Mouse (Mus musculus): ENCODE results near the gene Rrp15.

DNA sequence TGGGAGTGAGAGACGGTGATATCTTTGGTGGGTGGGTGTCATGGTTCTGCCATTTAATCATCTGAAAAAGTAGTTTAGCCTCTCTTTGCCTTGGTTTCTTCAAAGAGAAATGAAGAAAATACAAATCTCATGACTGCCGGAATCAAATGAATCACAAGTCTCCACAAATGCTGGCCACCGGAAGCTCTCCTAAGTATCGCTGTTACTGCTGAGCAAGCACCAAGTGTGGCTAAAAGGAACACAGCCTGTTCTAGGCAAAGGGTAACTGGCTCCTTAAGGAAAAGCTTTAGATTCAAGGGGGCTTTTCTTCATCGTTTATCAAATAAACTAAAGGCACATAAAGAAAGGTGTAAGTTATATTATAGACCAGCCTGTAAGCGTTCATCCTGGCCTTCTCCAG lies 73.9 kb downstream of the Rrp15 start:
- TF ChIP-seq CTCF (IDR thresholded peaks at IDR 0.05; ENCODE audit: insufficient read depth, low read length) (no peak), POLR2A (IDR thresholded peaks at IDR 0.05; ENCODE audit: borderline replicate concordance, extremely low read depth, low read depth, low read length) (no peak)

Measured in lung, adult 2 months (tissue).